Mouse (Mus musculus) G1E (cell line): ENCODE measurements around the gene Pilrb2. TPM values are rescaled to one million over a fixed set of nuclear protein-coding genes. Genes with fewer than 3 reads are reported as not detected.

Experiments
- ATAC-seq: 2 replicates; pipeline ENCODE4 v1.8.0; 2016; ENCODE audit warnings: mild to moderate bottlenecking; ENCODE audit not compliant: insufficient number of reproducible peaks, poor library complexity, low FRiP score, severe bottlenecking; ENCODE audit errors: extremely low read depth
- DNase-seq: peaks from one replicate; pipeline ENCODE4 v3.0.0; 2012; ENCODE audit warnings: low spot score
- H3K27me3 ChIP-seq: 2 replicates; pipeline ENCODE4 v1.6.1; 2012; ENCODE audit warnings: mild to moderate bottlenecking, low read length, inconsistent platforms; ENCODE audit not compliant: insufficient read depth
- H3K36me3 ChIP-seq: replicated peaks from 2 replicates; pipeline ENCODE3; 2012; ENCODE audit warnings: mild to moderate bottlenecking, inconsistent platforms
- H3K4me1 ChIP-seq: 2 replicates; pipeline ENCODE4 v1.6.1; 2012; ENCODE audit warnings: low read depth, low read length, inconsistent platforms, mixed read lengths; ENCODE audit not compliant: insufficient read depth
- H3K4me3 ChIP-seq: 2 replicates; pipeline ENCODE4 v1.5.1; 2012; ENCODE audit warnings: low read depth, mild to moderate bottlenecking, inconsistent platforms, low read length, moderate library complexity, mixed read lengths
- H3K9me3 ChIP-seq: replicated peaks from 2 replicates; pipeline ENCODE4 v1.6.1; 2012; ENCODE audit warnings: inconsistent platforms
- CTCF ChIP-seq: IDR thresholded peaks from 2 replicates; pipeline ENCODE4 v1.5.1; 2012; ENCODE audit warnings: low read depth, low read length, inconsistent platforms, mixed read lengths
- GATA1 ChIP-seq: IDR thresholded peaks from 2 replicates; pipeline ENCODE4 v1.6.1; 2012; ENCODE audit warnings: borderline replicate concordance, low read length, inconsistent platforms, mixed read lengths
- GATA2 ChIP-seq: IDR thresholded peaks from 2 replicates; pipeline ENCODE4 v1.6.1; 2012; ENCODE audit warnings: low read depth, low read length, inconsistent platforms, borderline replicate concordance
- POLR2AphosphoS5 ChIP-seq: IDR thresholded peaks from 2 replicates; pipeline ENCODE4 v1.6.1; 2012; ENCODE audit warnings: low read depth, low read length, inconsistent platforms; ENCODE audit not compliant: insufficient replicate concordance
- TAL1 ChIP-seq: conservative IDR thresholded peaks from 2 replicates; pipeline ENCODE4 v1.6.1; 2012; ENCODE audit warnings: low read depth, low read length, inconsistent platforms, mixed read lengths
- polyA plus RNA-seq: library from polyadenylated mRNA; stranded (reverse); fragments of >175 nt; gene quantifications from 2 replicates; pipeline ENCODE4 v1.2.3, GENCODE M21; 2012
- total RNA-seq, 2 experiments: library from RNA; stranded (forward) in 1 of 2; stranded (reverse) in 1 of 2; fragments of 200-1000 nt in 1 of 2; fragments of >200 nt in 1 of 2; fragmentation: Nextera tagmentation in 1 of 2; gene quantifications; 2 replicates each; pipeline ENCODE4 v1.2.3; 2014 to 2017

The Pilrb2 gene
- total and polyA plus RNA-seq, 3 experiments, result 0.31 to 19.0 (median 2.4) TPM

DNA sequence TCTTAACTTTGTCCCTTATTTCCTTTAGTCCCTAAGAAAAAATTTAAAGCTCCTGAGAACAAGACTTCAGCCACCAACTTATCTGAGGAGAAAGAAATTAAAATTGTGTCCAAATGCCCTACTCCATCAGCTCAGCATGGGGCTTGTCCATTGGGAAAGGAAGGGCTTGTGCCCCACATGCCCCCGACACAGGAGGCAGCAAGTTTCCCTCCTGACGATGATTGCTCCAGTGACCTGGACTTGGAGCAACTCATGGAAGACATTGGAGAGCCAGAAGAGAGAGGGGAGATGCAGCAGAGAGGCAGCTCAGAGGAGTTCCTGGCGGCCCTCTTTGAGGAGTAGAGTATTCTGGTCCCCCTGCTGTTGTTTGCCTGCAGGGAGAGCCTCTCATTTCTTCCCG lies 49.5 kb downstream of the Pilrb2 start:
- no peaks in the 10 kb centered on the region for H3K4me1 ChIP-seq
- no peak for ATAC-seq

DNA sequence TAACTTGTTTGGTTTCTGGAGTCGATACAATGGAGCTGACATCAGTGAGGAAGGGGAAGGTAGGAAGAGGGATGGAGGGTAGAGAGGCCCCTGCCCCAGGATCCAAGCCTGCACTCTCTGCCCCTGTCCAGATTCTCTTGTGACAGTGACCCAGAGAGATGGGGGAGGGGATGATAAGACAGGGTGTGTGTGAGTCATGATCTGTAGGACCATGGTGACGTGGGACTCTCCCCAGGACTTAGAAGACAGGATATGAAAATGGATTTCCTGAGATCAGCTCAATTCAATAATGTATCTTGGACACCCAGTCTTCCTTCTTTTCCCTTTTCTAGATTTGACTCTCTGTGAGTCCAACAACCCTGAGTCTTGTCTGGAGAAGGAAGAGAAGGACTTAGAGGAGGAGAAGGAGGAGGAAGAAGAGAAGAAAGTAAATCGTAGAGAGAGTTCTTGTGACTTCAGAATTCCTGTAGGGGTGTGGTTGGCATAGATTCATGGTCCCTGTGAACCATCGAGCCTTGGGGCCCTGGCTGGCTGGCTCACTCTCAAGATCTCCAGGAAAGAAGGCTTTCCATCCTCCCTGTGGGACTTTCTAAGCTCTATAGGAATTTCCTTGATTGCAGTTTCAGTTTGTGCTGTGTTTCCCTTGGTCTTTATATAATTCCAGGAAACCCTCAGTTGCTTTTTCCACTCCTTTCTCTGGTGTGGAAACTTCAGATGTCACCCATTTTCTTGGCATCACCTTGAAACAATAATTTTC lies 54.0 kb downstream of the Pilrb2 start:
- Histone ChIP-seq H3K27me3 (no peaks in the 10 kb centered on the region), H3K4me1 (no peaks in the 10 kb centered on the region), H3K36me3 (no peaks in the 10 kb centered on the region), H3K9me3 (no peaks in the 10 kb centered on the region), H3K4me3 (no peak overlapping the region)
- no peak for ATAC-seq
- DNase-seq, result no peak
- TF ChIP-seq GATA1 (no peak), GATA2 (no peak), TAL1 (no peak), POLR2AphosphoS5 (no peak), CTCF (no peak)

More for the DNA sequence above, 49.5 kb downstream of the Pilrb2 start:
- Histone ChIP-seq H3K36me3 (no peaks in the 10 kb centered on the region), H3K4me3 (no peak overlapping the region), H3K9me3 (no peaks in the 10 kb centered on the region), H3K27me3 (peaks cover 7% of the 10 kb centered on the region)
- TF ChIP-seq GATA1 (no peak), POLR2AphosphoS5 (no peak), GATA2 (no peak), CTCF (no peak), TAL1 (no peak)
- no peak for DNase-seq

Other genes with a start within 250 kb of the Pilrb2 start
Only the 20 nearest of the 21 such genes appear.
- gene Fbxo24, start 242.8 kb downstream of the Pilrb2 start, total RNA-seq (2014; fragmentation: Nextera tagmentation), result not detected in 2 replicates
- gene Fbxo24, start 242.8 kb downstream of the Pilrb2 start, total RNA-seq (2017), result 0.06 and 0.11 TPM in 2 replicates
- 0.05 and 0.06 TPM in 2 replicates for gene Fbxo24, start 242.8 kb downstream of the Pilrb2 start, polyA plus RNA-seq
- gene Lrch4, start 242.7 kb downstream of the Pilrb2 start, total RNA-seq (2014; fragmentation: Nextera tagmentation), result 92.8 and 98.9 TPM in 2 replicates
- gene Lrch4, start 242.7 kb downstream of the Pilrb2 start, total RNA-seq (2017), result 20.6 and 23.3 TPM in 2 replicates
- 192 and 269 TPM in 2 replicates for gene Lrch4, start 242.7 kb downstream of the Pilrb2 start, polyA plus RNA-seq
- gene Gm20605, start 242.6 kb downstream of the Pilrb2 start, total RNA-seq (2014; fragmentation: Nextera tagmentation), result 27.2 and 44.5 TPM in 2 replicates
- 9.5 and 11.4 TPM in 2 replicates for gene Gm20605, start 242.6 kb downstream of the Pilrb2 start, total RNA-seq (2017)
- gene Gm20605, start 242.6 kb downstream of the Pilrb2 start, polyA plus RNA-seq, result 11.0 and 14.5 TPM in 2 replicates
- 39.2 and 56.5 TPM in 2 replicates for gene Sap25, start 230.5 kb downstream of the Pilrb2 start, total RNA-seq (2014; fragmentation: Nextera tagmentation)
- gene Sap25, start 230.5 kb downstream of the Pilrb2 start, total RNA-seq (2017), result 7.9 and 10.5 TPM in 2 replicates
- gene Sap25, start 230.5 kb downstream of the Pilrb2 start, polyA plus RNA-seq, result 41.8 and 58.3 TPM in 2 replicates
- gene Irs3, start 226.1 kb downstream of the Pilrb2 start, total RNA-seq (2014; fragmentation: Nextera tagmentation), result not detected in 2 replicates
- 0.11 and 0.12 TPM in 2 replicates for gene Irs3, start 226.1 kb downstream of the Pilrb2 start, total RNA-seq (2017)
- gene Irs3, start 226.1 kb downstream of the Pilrb2 start, polyA plus RNA-seq, result not detected in 2 replicates
- gene Agfg2, start 187.1 kb downstream of the Pilrb2 start, total RNA-seq (2014; fragmentation: Nextera tagmentation), result 20.2 and 47.1 TPM in 2 replicates
- gene Agfg2, start 187.1 kb downstream of the Pilrb2 start, total RNA-seq (2017), result 25.0 and 26.1 TPM in 2 replicates
- 102 and 115 TPM in 2 replicates for gene Agfg2, start 187.1 kb downstream of the Pilrb2 start, polyA plus RNA-seq
- gene Nyap1, start 130.2 kb downstream of the Pilrb2 start, total RNA-seq (2014; fragmentation: Nextera tagmentation), result 0.90 and 1.0 TPM in 2 replicates
- gene Nyap1, start 130.2 kb downstream of the Pilrb2 start, total RNA-seq (2017), result 0.38 and 0.70 TPM in 2 replicates
- 2.8 and 3.0 TPM in 2 replicates for gene Nyap1, start 130.2 kb downstream of the Pilrb2 start, polyA plus RNA-seq
- gene Tsc22d4, start 126.1 kb downstream of the Pilrb2 start, total RNA-seq (2014; fragmentation: Nextera tagmentation), result 90.8 and 114 TPM in 2 replicates
- gene Tsc22d4, start 126.1 kb downstream of the Pilrb2 start, total RNA-seq (2017), result 74.5 and 93.5 TPM in 2 replicates
- 404 and 491 TPM in 2 replicates for gene Tsc22d4, start 126.1 kb downstream of the Pilrb2 start, polyA plus RNA-seq
- gene Ppp1r35, start 93.0 kb downstream of the Pilrb2 start, total RNA-seq (2014; fragmentation: Nextera tagmentation), result 202 and 204 TPM in 2 replicates
- 28.2 and 35.6 TPM in 2 replicates for gene Ppp1r35, start 93.0 kb downstream of the Pilrb2 start, total RNA-seq (2017)
- gene Ppp1r35, start 93.0 kb downstream of the Pilrb2 start, polyA plus RNA-seq, result 121 and 153 TPM in 2 replicates
- gene Mepce, start 84.2 kb downstream of the Pilrb2 start, total RNA-seq (2014; fragmentation: Nextera tagmentation), result 51.3 and 53.9 TPM in 2 replicates
- 22.3 and 27.8 TPM in 2 replicates for gene Mepce, start 84.2 kb downstream of the Pilrb2 start, total RNA-seq (2017)
- gene Mepce, start 84.2 kb downstream of the Pilrb2 start, polyA plus RNA-seq, result 173 and 216 TPM in 2 replicates
- gene Zcwpw1, start 84.0 kb downstream of the Pilrb2 start, total RNA-seq (2014; fragmentation: Nextera tagmentation), result 8.4 and 9.9 TPM in 2 replicates
- 10.5 and 12.9 TPM in 2 replicates for gene Zcwpw1, start 84.0 kb downstream of the Pilrb2 start, total RNA-seq (2017)
- gene Zcwpw1, start 84.0 kb downstream of the Pilrb2 start, polyA plus RNA-seq, result 0.15 and 0.34 TPM in 2 replicates
- gene Pilra, start 35.5 kb downstream of the Pilrb2 start, total RNA-seq (2014; fragmentation: Nextera tagmentation), result not detected in 2 replicates
- 3.4 and 5.1 TPM in 2 replicates for gene Pilra, start 35.5 kb downstream of the Pilrb2 start, total RNA-seq (2017)
- gene Pilra, start 35.5 kb downstream of the Pilrb2 start, polyA plus RNA-seq, result 0.02 TPM in 1 of 2 replicates, not detected in the other
- gene Pilrb1, start 13.7 kb downstream of the Pilrb2 start, total RNA-seq (2014; fragmentation: Nextera tagmentation), result not detected in 2 replicates
- 1.9 and 2.9 TPM in 2 replicates for gene Pilrb1, start 13.7 kb downstream of the Pilrb2 start, total RNA-seq (2017)
- not detected in 2 replicates for gene Pilrb1, start 13.7 kb downstream of the Pilrb2 start, polyA plus RNA-seq
- gene Cyp3a13, start 49.8 kb upstream of the Pilrb2 start, total RNA-seq (2014; fragmentation: Nextera tagmentation), result not detected in 2 replicates
- gene Cyp3a13, start 49.8 kb upstream of the Pilrb2 start, total RNA-seq (2017), result 0.16 TPM in 1 of 2 replicates, not detected in the other
- gene Cyp3a13, start 49.8 kb upstream of the Pilrb2 start, polyA plus RNA-seq, result not detected in 2 replicates
- gene Gjc3, start 91.3 kb upstream of the Pilrb2 start, total RNA-seq (2014; fragmentation: Nextera tagmentation), result not detected in 2 replicates
- under 0.01 and 0.11 TPM in 2 replicates for gene Gjc3, start 91.3 kb upstream of the Pilrb2 start, total RNA-seq (2017)
- gene Gjc3, start 91.3 kb upstream of the Pilrb2 start, polyA plus RNA-seq, result not detected in 2 replicates
- gene Azgp1, start 109.7 kb upstream of the Pilrb2 start, total RNA-seq (2014; fragmentation: Nextera tagmentation), result not detected in 2 replicates
- not detected in 2 replicates for gene Azgp1, start 109.7 kb upstream of the Pilrb2 start, total RNA-seq (2017)
- gene Azgp1, start 109.7 kb upstream of the Pilrb2 start, polyA plus RNA-seq, result not detected in 2 replicates
- not detected in 2 replicates for gene Smok3a, start 149.4 kb upstream of the Pilrb2 start, total RNA-seq (2014; fragmentation: Nextera tagmentation)
- 0.22 TPM in 1 of 2 replicates, not detected in the other for gene Smok3a, start 149.4 kb upstream of the Pilrb2 start, total RNA-seq (2017)
- not detected in 2 replicates for gene Smok3a, start 149.4 kb upstream of the Pilrb2 start, polyA plus RNA-seq
- gene Smok3b, start 149.6 kb upstream of the Pilrb2 start, total RNA-seq (2014; fragmentation: Nextera tagmentation), result not detected in 2 replicates
- gene Smok3b, start 149.6 kb upstream of the Pilrb2 start, total RNA-seq (2017), result not detected in 2 replicates
- gene Smok3b, start 149.6 kb upstream of the Pilrb2 start, polyA plus RNA-seq, result not detected in 2 replicates
- not detected in 2 replicates for gene Smok3c, start 181.4 kb upstream of the Pilrb2 start, total RNA-seq (2014; fragmentation: Nextera tagmentation)
- 0.11 TPM in 1 of 2 replicates, not detected in the other for gene Smok3c, start 181.4 kb upstream of the Pilrb2 start, total RNA-seq (2017)
- not detected in 2 replicates for gene Smok3c, start 181.4 kb upstream of the Pilrb2 start, polyA plus RNA-seq
- 57.8 and 66.5 TPM in 2 replicates for gene Zkscan1, start 213.3 kb upstream of the Pilrb2 start, total RNA-seq (2014; fragmentation: Nextera tagmentation)
- 22.2 and 26.7 TPM in 2 replicates for gene Zkscan1, start 213.3 kb upstream of the Pilrb2 start, total RNA-seq (2017)
- 2.0 and 2.4 TPM in 2 replicates for gene Zkscan1, start 213.3 kb upstream of the Pilrb2 start, polyA plus RNA-seq